Mouse (Mus musculus) kidney, embryonic 14.5 days (tissue): ENCODE results near the gene Foxp1. TPM values are rescaled to one million over a fixed set of nuclear protein-coding genes. Genes with fewer than 3 reads are reported as not detected.

ENCODE experiments used
- ATAC-seq: fragments of 200-750 bp; cut with Nextera tagmentation; 2 replicates; pipeline ENCODE4 v1.8.0; 2017; ENCODE audit warnings: moderate number of reproducible peaks, mild to moderate bottlenecking, moderate TSS enrichment, moderate library complexity; ENCODE audit not compliant: low FRiP score, low TSS enrichment
- H3K27ac ChIP-seq: fragments of 300-500 bp; sonication (generic); 2 replicates; pipeline ENCODE4 v1.5.1; 2014; ENCODE audit warnings: low read depth, mild to moderate bottlenecking, low read length, moderate library complexity, mixed read lengths
- H3K27me3 ChIP-seq: fragments of 300-500 bp; sonication (generic); 2 replicates; pipeline ENCODE4 v1.6.1; 2014; ENCODE audit warnings: mild to moderate bottlenecking, low read length; ENCODE audit not compliant: control insufficient read depth, insufficient read depth
- H3K36me3 ChIP-seq: fragments of 300-500 bp; sonication (generic); 2 replicates; pipeline ENCODE4 v1.6.1; 2014; ENCODE audit warnings: low read length, mixed read lengths; ENCODE audit not compliant: control insufficient read depth, insufficient read depth
- H3K4me1 ChIP-seq: fragments of 300-500 bp; sonication (generic); 2 replicates; pipeline ENCODE4 v1.6.1; 2014; ENCODE audit warnings: low read length, mixed read lengths; ENCODE audit not compliant: control insufficient read depth, insufficient read depth
- H3K4me2 ChIP-seq: fragments of 300-500 bp; sonication (generic); replicated peaks from 2 replicates; pipeline ENCODE4 v1.6.1; 2014; ENCODE audit warnings: low read depth, mild to moderate bottlenecking, low read length
- H3K4me3 ChIP-seq: fragments of 300-500 bp; sonication (generic); 2 replicates; pipeline ENCODE4 v1.5.1; 2014; ENCODE audit warnings: mild to moderate bottlenecking, low read length
- H3K9ac ChIP-seq: fragments of 300-500 bp; sonication (generic); 2 replicates; pipeline ENCODE4 v1.6.1; 2014; ENCODE audit warnings: low read depth, mild to moderate bottlenecking, low read length, moderate library complexity
- H3K9me3 ChIP-seq: fragments of 300-500 bp; sonication (generic); 2 replicates; pipeline ENCODE4 v1.6.1; 2016; ENCODE audit warnings: low read length; ENCODE audit not compliant: control insufficient read depth
- WGBS: fragments of 180-500 bp; shearing (Covaris S2); extraction: QIAGEN DNeasy Blood & Tissue Kit; methylation state at CpG from one replicate; pipeline ENCODE4 v1.1.7; 2014; 5-methylcytosine and 5-hydroxymethylcytosine counted together
- polyA plus RNA-seq: library from polyadenylated mRNA; unstranded; fragments of >200 nt; fragmentation: Nextera tagmentation; extraction: Ambion mirVana; gene quantifications from 2 replicates; pipeline ENCODE4 v1.2.1, GENCODE M21; 2014

Foxp1 gene
- polyA plus RNA-seq, 1 experiment from 2014 or later = 67.4 TPM

GRCm38 (mm10) chr6:99210161-99210560 is 312.4 kb downstream of the Foxp1 start:
- no peak overlapping the region for H3K9ac ChIP-seq
- no peaks in the 10 kb centered on the region for H3K36me3 ChIP-seq
- H3K27me3 ChIP-seq = no peaks in the 10 kb centered on the region
- 68% methylated on average over 7 of the region's 7 CpGs for WGBS
- no peak overlapping the region for H3K27ac ChIP-seq
- no peak overlapping the region for H3K4me3 ChIP-seq
- H3K4me2 ChIP-seq = no peak overlapping the region
- ATAC-seq = no peak
- H3K9me3 ChIP-seq = no peaks in the 10 kb centered on the region
- peaks cover 8% of the 10 kb centered on the region for H3K4me1 ChIP-seq

- Histone ChIP-seq H3K9me3 (no peaks in the 10 kb centered on the region), H3K4me3 (no peak overlapping the region), H3K4me1 (peaks cover 22% of the 10 kb centered on the region), H3K36me3 (no peaks in the 10 kb centered on the region), H3K27ac (no peak overlapping the region), H3K9ac (no peak overlapping the region), H3K27me3 (no peaks in the 10 kb centered on the region), H3K4me2 (no peak overlapping the region)
- ATAC-seq = no peak
- 56% methylated on average over 6 of the region's 6 CpGs for WGBS
Measured at GRCm38 (mm10) chr6:99207226-99207885, 315.2 kb downstream of the Foxp1 start.

GRCm38 (mm10) chr6:99206437-99206870 is 316.1 kb downstream of the Foxp1 start:
- H3K4me3 ChIP-seq = no peak overlapping the region
- 41% methylated on average over 5 of the region's 5 CpGs for WGBS
- no peak for ATAC-seq
- no peaks in the 10 kb centered on the region for H3K9me3 ChIP-seq
- no peaks in the 10 kb centered on the region for H3K36me3 ChIP-seq
- H3K4me1 ChIP-seq = peaks cover 29% of the 10 kb centered on the region
- H3K27ac ChIP-seq = no peak overlapping the region
- no peak overlapping the region for H3K4me2 ChIP-seq
- H3K27me3 ChIP-seq = no peaks in the 10 kb centered on the region
- H3K9ac ChIP-seq = no peak overlapping the region

- no peaks in the 10 kb centered on the region for H3K27me3 ChIP-seq
- no peaks in the 10 kb centered on the region for H3K9me3 ChIP-seq
- ATAC-seq = no peak
- WGBS = 18% methylated on average over 13 of the region's 13 CpGs
- H3K36me3 ChIP-seq = no peaks in the 10 kb centered on the region
- no peak overlapping the region for H3K4me2 ChIP-seq
- H3K4me3 ChIP-seq = no peak overlapping the region
- H3K4me1 ChIP-seq = peaks cover 35% of the 10 kb centered on the region
- no peak overlapping the region for H3K9ac ChIP-seq
- no peak overlapping the region for H3K27ac ChIP-seq
Measured at GRCm38 (mm10) chr6:99205587-99206436, 316.7 kb downstream of the Foxp1 start.

- no peak overlapping the region for H3K27ac ChIP-seq
- ATAC-seq = no peak
- no peak overlapping the region for H3K4me3 ChIP-seq
Measured at GRCm38 (mm10) chr6:99204780-99205586, 317.5 kb downstream of the Foxp1 start.

GRCm38 (mm10) chr6:99204052-99204779 is 318.3 kb downstream of the Foxp1 start:
- Histone ChIP-seq H3K9ac (no peak overlapping the region), H3K4me1 (peaks cover 41% of the 10 kb centered on the region), H3K4me3 (no peak overlapping the region), H3K27me3 (no peaks in the 10 kb centered on the region), H3K4me2 (peak overlapping the region; percentile 36), H3K9me3 (no peaks in the 10 kb centered on the region), H3K36me3 (no peaks in the 10 kb centered on the region), H3K27ac (no peak overlapping the region)
- 3% methylated on average over 14 of the region's 14 CpGs for WGBS
- no peak for ATAC-seq

More at GRCm38 (mm10) chr6:99204780-99205586, 317.5 kb downstream of the Foxp1 start:
- peaks cover 41% of the 10 kb centered on the region for H3K4me1 ChIP-seq
- no peak overlapping the region for H3K9ac ChIP-seq
- no peaks in the 10 kb centered on the region for H3K9me3 ChIP-seq
- no peaks in the 10 kb centered on the region for H3K36me3 ChIP-seq
- no peaks in the 10 kb centered on the region for H3K27me3 ChIP-seq
- H3K4me2 ChIP-seq = no peak overlapping the region; the same call in 1 of the 2 replicates
- WGBS = 7% methylated on average over 7 of the region's 7 CpGs

GRCm38 (mm10) chr6:99203231-99203630 is 319.3 kb downstream of the Foxp1 start:
- no peaks in the 10 kb centered on the region for H3K9me3 ChIP-seq
- no peak overlapping the region for H3K4me2 ChIP-seq
- WGBS = 44% methylated on average over 11 of the region's 11 CpGs
- H3K9ac ChIP-seq = no peak overlapping the region
- H3K27ac ChIP-seq = no peak overlapping the region
- H3K36me3 ChIP-seq = no peaks in the 10 kb centered on the region
- H3K4me3 ChIP-seq = no peak overlapping the region
- peaks cover 41% of the 10 kb centered on the region for H3K4me1 ChIP-seq
- ATAC-seq = no peak
- no peaks in the 10 kb centered on the region for H3K27me3 ChIP-seq

- Histone ChIP-seq H3K9ac (no peak overlapping the region), H3K27me3 (no peaks in the 10 kb centered on the region), H3K4me1 (peaks cover 41% of the 10 kb centered on the region), H3K4me3 (no peak overlapping the region), H3K36me3 (no peaks in the 10 kb centered on the region), H3K9me3 (no peaks in the 10 kb centered on the region), H3K4me2 (no peak overlapping the region), H3K27ac (no peak overlapping the region)
- no peak for ATAC-seq
- WGBS = 87% methylated on average over 4 of the region's 4 CpGs
Measured at GRCm38 (mm10) chr6:99202781-99203180, 319.7 kb downstream of the Foxp1 start.
